Mouse (Mus musculus): Measurements from ENCODE around the gene Ccser1.

DNA sequence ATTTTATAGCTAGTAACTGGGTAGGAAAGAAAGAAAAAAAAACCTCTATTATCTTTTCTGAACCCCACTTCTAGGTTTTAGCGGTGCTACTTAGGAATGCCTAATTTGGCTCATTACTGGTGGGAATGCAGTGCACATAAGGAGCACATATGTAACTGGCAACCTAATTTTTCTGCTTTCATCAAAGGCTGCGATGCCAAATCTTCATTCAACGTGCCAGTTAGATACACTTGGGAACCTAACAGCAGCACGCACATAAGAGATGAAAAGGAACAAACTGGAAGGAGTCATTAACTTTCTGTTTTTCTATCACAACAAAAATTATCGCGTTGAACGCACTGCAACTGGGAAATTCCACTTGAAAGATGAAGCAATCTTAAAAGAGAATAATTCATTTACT, 2.6 kb upstream of the Ccser1 start:
- no peak for TF ChIP-seq CTCF (IDR thresholded peaks at IDR 0.05)
- TF ChIP-seq POLR2A (IDR thresholded peaks at IDR 0.05; ENCODE audit: insufficient read depth, low read depth, low read length) = no peak
- no peak for TF ChIP-seq EP300 (IDR thresholded peaks at IDR 0.05; ENCODE audit: insufficient read depth, low read depth, low read length)

Measured in heart, adult 2 months (tissue).